Mouse (Mus musculus): ENCODE data around the gene Chd3.
"Not testable (repeated sequence)": the region's sequence is repeated elsewhere in the genome, so short reads cannot be mapped to it uniquely, and the experiment has no call there.

Chd3 gene

DNA sequence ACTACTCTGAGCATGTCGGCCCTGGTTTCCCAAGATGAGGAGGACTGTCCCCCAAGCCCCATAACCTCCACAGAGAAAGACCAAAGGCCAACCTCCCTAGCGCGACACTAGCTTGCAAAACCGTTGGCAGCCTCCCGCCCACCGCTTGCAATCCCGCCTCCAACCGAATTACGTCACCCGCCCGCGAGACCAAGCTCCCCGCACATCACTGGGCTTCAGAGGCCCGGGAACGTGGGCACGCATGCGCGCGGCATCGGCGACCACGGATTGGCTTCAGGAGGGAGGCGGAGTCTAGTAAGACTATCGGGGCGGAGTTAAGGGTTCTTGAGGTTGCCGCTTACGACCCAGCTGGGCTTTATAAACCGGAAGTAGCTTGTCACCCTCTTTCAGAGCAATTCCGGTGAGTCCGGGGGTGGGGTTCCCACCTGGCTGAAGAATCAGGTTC lies 45.5 kb downstream of the Chd3 start, which contains the start of the genes Cntrob and Trappc1:
Gene Cntrob (minus strand): TSS at position 109 of the 445 bp plus-strand sequence.
Gene Trappc1 (plus strand): TSS at position 314 of the 445 bp plus-strand sequence.
- ATAC-seq (ENCODE audit: low TSS enrichment), result peak; percentile 89

DNA sequence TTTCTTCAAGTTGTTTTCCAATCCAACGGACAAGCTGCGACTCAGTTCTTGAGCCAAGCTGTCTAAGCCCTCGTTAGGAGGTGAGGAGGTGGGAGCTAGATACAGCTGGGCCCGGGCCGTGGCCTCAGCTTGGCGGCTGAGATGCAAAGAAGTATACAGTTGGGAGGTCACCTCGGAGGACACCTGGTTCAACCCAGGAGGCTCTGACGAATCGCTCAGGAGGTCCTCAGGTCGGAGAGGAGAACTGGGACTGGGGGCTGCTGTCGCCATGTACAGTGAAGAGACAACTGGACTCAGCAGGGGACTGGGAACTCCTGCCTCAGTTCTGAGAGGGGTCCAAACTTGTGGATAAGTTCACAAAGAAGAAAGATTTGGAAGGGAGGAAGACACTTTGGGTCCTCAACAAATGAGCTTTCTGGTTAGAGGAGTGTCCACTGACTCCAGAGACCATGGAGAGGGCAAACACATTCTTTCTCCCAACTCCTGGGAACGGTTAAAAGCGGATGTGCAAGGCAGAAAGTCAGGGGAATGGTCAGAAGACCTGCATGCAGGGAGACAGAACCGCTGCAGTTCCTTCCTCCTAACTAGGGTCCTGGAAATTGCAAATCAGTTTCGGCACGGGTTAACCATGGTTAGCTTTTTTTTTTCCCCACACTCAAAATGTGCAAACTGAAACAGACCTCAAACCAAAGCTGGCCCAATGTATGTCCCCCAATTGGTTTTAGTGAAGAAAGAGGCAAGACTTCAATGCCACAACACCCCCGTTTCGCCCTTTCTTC lies 46.3 kb downstream of the Chd3 start:
- ATAC-seq (ENCODE audit: low TSS enrichment), result no peak

DNA sequence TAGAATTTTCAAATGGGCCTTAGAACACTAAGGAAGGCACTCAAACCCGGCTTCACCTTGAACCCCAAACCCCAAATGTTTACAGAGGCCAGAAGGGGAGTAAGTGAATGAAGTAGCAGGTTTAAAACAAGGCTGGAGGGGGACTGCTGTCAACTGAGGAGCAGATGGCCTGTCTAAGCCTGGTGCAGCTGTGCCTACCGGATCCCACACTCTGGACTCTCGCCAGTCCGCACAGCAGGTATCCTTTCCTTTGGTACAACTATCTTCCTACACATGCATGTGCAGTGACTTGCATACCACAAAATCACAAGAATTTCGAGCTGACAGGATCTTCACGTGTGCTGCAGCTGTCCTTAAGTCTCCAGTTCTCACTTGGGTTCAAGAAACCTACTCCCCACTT lies 47.2 kb downstream of the Chd3 start:
- no peak for ATAC-seq (ENCODE audit: low TSS enrichment)

DNA sequence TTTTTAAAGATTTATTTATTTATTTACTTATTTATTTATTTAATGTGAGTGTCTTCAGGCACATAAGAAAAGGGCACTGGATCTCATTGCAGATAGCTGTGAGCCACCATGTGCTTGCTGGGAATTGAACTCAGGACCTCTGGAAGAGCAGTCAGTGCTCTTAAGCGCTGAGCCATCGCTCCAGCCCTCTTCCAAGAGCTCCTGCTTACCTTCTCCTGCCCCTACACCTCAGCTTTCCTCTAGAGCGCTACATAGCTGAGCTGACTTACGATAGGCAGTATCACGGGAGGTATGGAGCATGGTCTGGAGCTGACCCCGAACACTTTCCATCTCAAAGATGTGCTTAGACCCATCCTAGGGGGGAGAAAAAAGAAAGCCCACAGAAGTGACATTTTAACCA lies 47.6 kb downstream of the Chd3 start:
- ATAC-seq (ENCODE audit: low TSS enrichment), result no peak

DNA sequence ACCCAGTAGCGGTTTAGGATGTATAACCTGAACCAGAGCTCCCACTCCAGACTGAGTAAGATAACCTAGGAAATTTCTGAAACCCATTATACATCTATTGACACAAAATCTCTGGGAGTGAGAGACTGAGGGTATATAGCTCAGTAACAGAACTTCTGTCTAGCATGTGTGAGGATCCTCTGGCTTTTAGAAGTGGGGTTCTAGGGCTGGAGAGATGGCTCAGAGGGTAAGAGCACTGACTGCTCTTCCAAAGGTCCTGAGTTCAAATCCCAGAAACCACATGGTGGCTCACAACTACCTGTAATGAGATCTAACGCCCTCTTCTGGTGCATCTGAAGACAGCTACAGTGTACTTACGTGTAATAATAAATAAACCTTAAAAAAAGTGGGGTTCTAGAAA lies 51.2 kb downstream of the Chd3 start:
- not testable (repeated sequence) for ATAC-seq (ENCODE audit: low TSS enrichment)

DNA sequence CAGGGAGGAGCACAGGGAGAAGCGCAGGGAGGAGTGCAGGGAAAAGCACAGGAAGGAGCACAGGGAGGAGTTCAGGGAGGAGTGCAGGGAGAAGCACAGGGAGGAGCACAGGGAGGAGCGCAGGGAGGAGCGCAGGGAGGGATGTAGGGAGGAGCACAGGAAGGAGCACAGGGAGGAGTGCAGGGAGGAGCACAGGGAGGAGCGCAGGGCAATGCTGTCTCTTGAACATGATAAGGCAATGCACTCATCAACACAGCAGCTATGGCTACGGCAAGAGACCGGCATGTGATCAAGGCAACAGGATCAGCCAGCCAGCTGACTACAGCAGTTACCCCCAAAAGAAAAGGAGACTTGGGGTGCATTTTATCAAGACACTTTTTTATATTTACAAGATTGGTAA lies 52.8 kb downstream of the Chd3 start:
- ATAC-seq (ENCODE audit: low TSS enrichment), result no peak

DNA sequence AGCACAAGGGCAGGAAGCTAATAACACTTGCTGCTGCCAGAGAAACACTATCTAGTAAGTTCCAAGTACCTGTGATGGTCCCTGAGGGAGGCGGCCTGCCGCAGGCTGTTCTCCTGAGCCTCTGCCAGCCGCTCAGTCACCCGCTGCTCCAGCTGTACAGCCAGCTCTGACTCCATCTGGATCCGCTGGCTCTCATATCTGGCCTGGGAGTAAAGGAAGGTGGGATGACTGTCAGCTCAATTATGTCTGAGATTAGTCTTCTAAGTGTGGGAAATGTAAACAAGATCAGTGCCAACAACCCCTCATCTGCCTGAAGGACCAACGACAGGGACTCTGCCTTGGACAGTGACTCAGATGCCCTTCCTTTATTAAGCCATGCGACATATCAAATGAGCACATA lies 57.9 kb downstream of the Chd3 start:
- ATAC-seq (ENCODE audit: low TSS enrichment), result no peak

DNA sequence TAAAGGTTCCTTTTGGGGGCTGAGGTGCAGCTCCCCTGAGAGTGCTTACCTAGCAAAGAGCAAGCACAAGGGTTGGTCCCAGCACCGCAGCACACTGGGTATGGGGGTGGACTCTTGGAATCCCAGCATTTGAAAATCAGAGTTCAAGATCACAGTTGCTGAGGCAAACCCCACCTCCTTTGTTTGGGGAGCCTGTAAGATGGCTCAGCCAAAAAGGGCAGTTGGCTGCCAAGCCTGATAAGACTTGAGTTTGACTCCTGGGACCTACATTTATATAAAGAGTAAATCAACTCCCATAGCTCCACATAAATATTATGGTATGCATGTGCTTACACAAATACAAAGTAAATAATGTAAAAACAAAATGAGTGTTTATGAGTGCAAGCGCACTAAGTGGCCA lies 63.2 kb downstream of the Chd3 start:
- ATAC-seq (ENCODE audit: low TSS enrichment), result no peak

DNA sequence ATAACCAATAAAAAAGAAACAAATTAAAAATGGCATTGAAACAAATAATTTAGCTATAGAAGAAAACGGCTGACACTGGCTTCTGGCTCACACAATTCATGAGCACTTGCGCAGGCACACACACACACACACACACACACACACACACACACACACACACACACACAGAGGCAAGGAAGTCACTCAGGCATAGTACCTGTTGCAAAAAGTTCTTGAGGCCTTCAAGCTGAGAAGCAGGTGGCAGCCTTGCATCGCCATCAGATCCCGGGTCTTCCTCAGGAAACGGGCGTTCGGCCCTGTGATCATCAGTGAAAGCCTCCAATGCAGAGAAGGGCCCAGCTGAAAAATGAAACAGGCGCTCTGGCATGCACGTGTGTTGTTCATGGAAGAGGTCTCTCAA lies 63.9 kb downstream of the Chd3 start:
- no peak for ATAC-seq (ENCODE audit: low TSS enrichment)

DNA sequence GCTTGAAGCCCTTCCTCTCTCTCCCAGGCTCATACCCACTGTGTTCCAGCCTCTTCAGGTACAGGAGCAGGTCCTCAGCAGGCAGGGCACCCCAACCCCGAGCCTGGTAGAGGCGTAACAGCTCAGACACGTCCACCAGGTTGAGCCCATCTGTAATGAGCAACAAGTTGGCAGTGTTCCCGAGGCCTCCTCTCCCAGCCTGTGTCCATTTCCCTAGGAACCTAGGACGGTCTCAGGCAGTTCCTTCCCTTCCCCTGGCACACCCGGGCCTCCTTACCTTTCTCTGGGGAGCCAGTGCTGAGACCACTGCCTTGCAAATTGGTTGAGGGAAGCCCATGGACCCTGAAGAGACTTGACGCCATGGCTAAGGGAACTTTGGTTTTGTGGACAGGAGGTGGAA lies 66.4 kb downstream of the Chd3 start:
- ATAC-seq (ENCODE audit: low TSS enrichment), result no peak

DNA sequence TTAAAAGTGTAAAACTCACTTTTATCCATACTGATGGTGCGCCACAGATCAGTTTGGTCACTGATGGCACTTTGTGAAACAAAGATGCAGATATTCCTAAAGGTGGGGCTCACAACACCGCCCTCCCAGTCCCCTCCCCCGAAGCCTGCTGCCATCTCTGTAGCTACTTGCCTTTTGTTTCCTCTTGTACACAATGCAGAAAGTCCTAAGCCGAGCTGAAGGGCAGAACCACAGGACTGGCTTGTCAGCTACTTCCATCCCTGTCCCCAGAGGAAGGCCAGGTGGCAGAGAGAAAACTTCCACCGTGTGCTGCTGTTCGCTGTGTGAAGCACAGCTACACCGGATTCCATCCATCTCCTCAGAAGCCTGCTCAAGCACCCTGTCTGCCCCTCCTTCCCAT lies 71.0 kb downstream of the Chd3 start:
- no peak for ATAC-seq (ENCODE audit: low TSS enrichment)

DNA sequence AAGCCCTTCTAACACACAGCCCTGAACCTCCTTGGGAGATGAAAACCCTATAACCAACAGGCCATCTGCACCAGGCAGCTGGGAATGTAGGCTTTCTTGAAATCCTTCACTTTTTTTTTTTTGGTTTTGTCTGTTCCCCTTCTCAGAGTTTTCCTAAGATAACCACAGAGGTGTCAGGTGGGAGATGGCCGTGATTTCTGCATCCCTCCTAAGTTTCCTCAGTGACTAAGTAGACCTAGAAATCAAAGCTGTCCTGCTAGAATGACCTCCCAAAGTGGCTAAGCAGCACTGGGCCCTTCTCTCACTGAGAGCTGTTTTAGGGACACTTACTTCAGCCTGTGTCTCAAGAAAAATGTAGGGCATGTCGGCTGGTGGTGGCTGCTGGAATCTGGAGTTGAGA lies 71.4 kb downstream of the Chd3 start:
- peak; percentile 50; the same call in 1 of the 2 replicates for ATAC-seq (ENCODE audit: low TSS enrichment)

DNA sequence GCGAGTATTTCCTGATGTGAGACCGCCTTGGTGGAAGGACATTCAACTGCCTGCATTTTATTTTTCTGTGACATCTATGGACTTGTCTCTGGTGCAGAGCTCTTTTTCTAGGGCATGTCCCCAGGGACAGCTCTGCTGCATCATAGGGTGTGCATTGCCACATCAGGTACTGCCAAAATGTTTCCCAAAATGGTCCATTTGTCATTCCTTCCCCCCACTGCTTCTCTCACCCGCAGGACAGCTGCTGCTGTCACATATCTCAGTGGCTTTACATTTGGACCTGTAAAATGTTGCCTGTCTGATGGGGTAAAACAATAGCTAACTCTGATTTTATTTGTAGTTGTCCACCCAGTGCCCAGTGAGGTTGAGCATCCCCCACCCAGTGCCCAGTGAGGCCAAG lies 73.9 kb downstream of the Chd3 start:
- peak; percentile 69; the same call in 1 of the 2 replicates for ATAC-seq (ENCODE audit: low TSS enrichment)

Data from frontal cortex, adult (tissue).